Mouse (Mus musculus): Measurements from ENCODE around the gene Tas2r117. TPM values are rescaled to one million over a fixed set of nuclear protein-coding genes. Genes with fewer than 3 reads are reported as not detected.

Tas2r117 gene
- total RNA-seq (2012; rRNA removed) (not detected in 2 replicates), total RNA-seq (2014; rRNA removed) (not detected in 2 replicates), polyA plus RNA-seq (2012; ENCODE audit: insufficient read length, low read depth) (not detected in 2 replicates)

DNA sequence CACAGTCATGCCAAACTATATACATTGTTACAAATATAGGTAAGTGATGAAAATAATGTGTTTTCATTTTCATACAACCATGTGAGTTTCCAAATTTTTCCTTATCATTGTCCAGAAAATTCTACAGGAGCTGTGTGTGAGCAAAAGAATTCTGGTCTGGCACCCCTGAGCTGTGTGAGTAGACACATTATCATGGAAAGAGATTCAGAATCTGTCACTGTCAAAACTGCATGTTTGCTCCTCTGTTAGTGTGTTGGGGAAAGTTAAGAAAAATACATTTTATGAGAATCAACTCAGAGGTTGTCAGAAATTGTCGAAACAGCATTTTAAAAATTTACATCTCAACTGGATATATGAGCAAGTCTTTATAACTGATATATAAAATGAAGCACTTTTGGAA is at the start of gene Tas2r117:
Gene Tas2r117 (plus strand): TSS at position 301 of the 400 bp plus-strand sequence.
- H3K4me3 ChIP-seq (replicated peaks in 1 of 3; ENCODE audit: low read depth in 2 of 3, low read length in 2 of 3, poor library complexity in 1 of 3): no peak within 1 kb of the TSS
- dilution Hi-C loops (cut with MboI; ENCODE audit: extremely low pct_ligation_motif_present, extremely low pct_unique_long_range_greater_than_20kb, low sequenced_read_pairs): no loop called here
- peaks cover 5% of the 10 kb centered on the region for H3K9me3 ChIP-seq (replicated peaks; ENCODE audit: low read length)
- no peaks in the 10 kb centered on the region for H3K79me2 ChIP-seq (replicated peaks; ENCODE audit: control insufficient read depth, extremely low read depth, insufficient read depth, poor library complexity, severe bottlenecking)
- H3K4me1 ChIP-seq (ENCODE audit: control insufficient read depth in 1 of 2, insufficient read depth in 2 of 2): no peaks in the 10 kb centered on the region
- DNase-seq (ENCODE audit: extremely low read depth): no peak
- H3K27me3 ChIP-seq (replicated peaks): no peaks in the 10 kb centered on the region
- no peak within 1 kb of the TSS for H3K9ac ChIP-seq (ENCODE audit: insufficient read depth, low read depth)
- in situ Hi-C loops (cut with MboI; ENCODE audit: low pct_ligation_motif_present, low pct_unique_long_range_greater_than_20kb, low sequenced_read_pairs): no loop called here
- H3K36me3 ChIP-seq (replicated peaks in 1 of 2; ENCODE audit: control insufficient read depth in 1 of 2, insufficient read depth in 1 of 2, low read length in 1 of 2): no peaks in the 10 kb centered on the region
- no peak within 1 kb of the TSS for H3K27ac ChIP-seq (ENCODE audit: insufficient read depth, low read depth)
- H3K4me2 ChIP-seq (ENCODE audit: insufficient read depth, low read depth, poor library complexity, severe bottlenecking): no peak within 1 kb of the TSS
- TF ChIP-seq USF2 (conservative IDR thresholded peaks at IDR 0.05; ENCODE audit: low read depth, low read length): no peak
- no peak for TF ChIP-seq E2F4 (IDR thresholded peaks at IDR 0.05; ENCODE audit: insufficient replicate concordance, low read depth, low read length)
- no peak for TF ChIP-seq POLR2AphosphoS2 (IDR thresholded peaks at IDR 0.05; ENCODE audit: low read depth, low read length)
- no peak for TF ChIP-seq GABPA (IDR thresholded peaks at IDR 0.05; ENCODE audit: insufficient replicate concordance, low read depth, low read length)
- TF ChIP-seq IRF4 (IDR thresholded peaks at IDR 0.05; ENCODE audit: low read depth, low read length): no peak
- TF ChIP-seq MAFK (IDR thresholded peaks at IDR 0.05; ENCODE audit: insufficient replicate concordance, low read length): no peak
- TF ChIP-seq MAX (IDR thresholded peaks at IDR 0.05; ENCODE audit: low read length): no peak
- no peak for TF ChIP-seq PAX5 (IDR thresholded peaks at IDR 0.05; ENCODE audit: low read length)
- no peak for TF ChIP-seq MYC (IDR thresholded peaks at IDR 0.05; ENCODE audit: low read depth, low read length)
- no peak for TF ChIP-seq ELF1 (IDR thresholded peaks at IDR 0.05; ENCODE audit: low read depth, low read length)
- TF ChIP-seq TBP (conservative IDR thresholded peaks at IDR 0.05; ENCODE audit: low read depth, low read length): no peak
- no peak for TF ChIP-seq RCOR1 (conservative IDR thresholded peaks at IDR 0.05; ENCODE audit: low read depth, low read length)

DNA sequence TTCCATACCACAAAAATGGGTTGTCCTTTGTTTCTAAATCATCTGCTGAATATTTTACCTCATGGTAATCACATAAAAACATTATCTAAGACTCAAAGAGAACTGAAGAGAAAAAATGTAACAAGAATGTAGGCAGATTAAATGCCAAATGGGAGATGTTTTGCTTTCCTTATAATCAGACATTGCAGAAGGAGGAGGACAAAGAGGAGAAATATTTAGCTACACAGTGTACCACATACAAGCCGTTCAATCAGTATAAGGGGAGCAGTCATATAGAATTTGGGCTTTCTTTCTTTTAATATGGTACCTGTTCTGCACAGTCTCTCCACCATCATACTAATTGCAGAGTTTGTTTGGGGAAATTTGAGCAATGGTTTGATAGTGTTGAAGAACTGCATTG is 48.2 kb upstream of the Tas2r117 start, which contains the start of gene Tas2r124:
Gene Tas2r124 (plus strand): TSS at position 301 of the 400 bp plus-strand sequence.
- in situ Hi-C loops (cut with MboI; ENCODE audit: low pct_ligation_motif_present, low pct_unique_long_range_greater_than_20kb, low sequenced_read_pairs): no loop called here
- no peak for DNase-seq (ENCODE audit: extremely low read depth)
- Histone ChIP-seq H3K9me3 (replicated peaks; ENCODE audit: low read length) (peaks cover 8% of the 10 kb centered on the region), H3K79me2 (replicated peaks; ENCODE audit: control insufficient read depth, extremely low read depth, insufficient read depth, poor library complexity, severe bottlenecking) (no peaks in the 10 kb centered on the region), H3K4me2 (ENCODE audit: insufficient read depth, low read depth, poor library complexity, severe bottlenecking) (no peak within 1 kb of the TSS), H3K36me3 (replicated peaks in 1 of 2; ENCODE audit: control insufficient read depth in 1 of 2, insufficient read depth in 1 of 2, low read length in 1 of 2) (no peaks in the 10 kb centered on the region), H3K4me1 (ENCODE audit: control insufficient read depth in 1 of 2, insufficient read depth in 2 of 2) (no peaks in the 10 kb centered on the region), H3K4me3 (replicated peaks in 1 of 3; ENCODE audit: low read depth in 2 of 3, low read length in 2 of 3, poor library complexity in 1 of 3) (no peak within 1 kb of the TSS), H3K9ac (ENCODE audit: insufficient read depth, low read depth) (no peak within 1 kb of the TSS), H3K27me3 (replicated peaks) (no peaks in the 10 kb centered on the region), H3K27ac (ENCODE audit: insufficient read depth, low read depth) (no peak within 1 kb of the TSS)
- dilution Hi-C loops (cut with MboI; ENCODE audit: extremely low pct_ligation_motif_present, extremely low pct_unique_long_range_greater_than_20kb, low sequenced_read_pairs): no loop called here
- TF ChIP-seq EP300 (IDR thresholded peaks at IDR 0.05; ENCODE audit: low read length) (no peak), MXI1 (IDR thresholded peaks at IDR 0.05; ENCODE audit: low read depth, low read length) (no peak), USF1 (IDR thresholded peaks at IDR 0.05; ENCODE audit: low read depth, low read length) (no peak), ETS1 (conservative IDR thresholded peaks at IDR 0.05; ENCODE audit: low read depth, low read length) (no peak), POLR2AphosphoS2 (IDR thresholded peaks at IDR 0.05; ENCODE audit: low read depth, low read length) (no peak), IRF4 (IDR thresholded peaks at IDR 0.05; ENCODE audit: low read depth, low read length) (no peak), CTCF (conservative IDR thresholded peaks at IDR 0.05 in 1 of 2, IDR thresholded peaks at IDR 0.05 in 1 of 2; ENCODE audit: low read depth in 2 of 2, low read length in 2 of 2) (no peak), CHD1 (IDR thresholded peaks at IDR 0.05; ENCODE audit: low read depth, low read length) (no peak), SIN3A (IDR thresholded peaks at IDR 0.05; ENCODE audit: low read length) (no peak), BHLHE40 (IDR thresholded peaks at IDR 0.05; ENCODE audit: low read depth, low read length) (no peak), UBTF (IDR thresholded peaks at IDR 0.05; ENCODE audit: low read depth, low read length) (no peak), MEF2A (IDR thresholded peaks at IDR 0.05; ENCODE audit: borderline replicate concordance, low read depth, low read length) (no peak), ELF1 (IDR thresholded peaks at IDR 0.05; ENCODE audit: low read depth, low read length) (no peak), JUN (IDR thresholded peaks at IDR 0.05; ENCODE audit: insufficient read depth, low read depth, low read length) (no peak), GABPA (IDR thresholded peaks at IDR 0.05; ENCODE audit: insufficient replicate concordance, low read depth, low read length) (no peak), ZNF384 (IDR thresholded peaks at IDR 0.05; ENCODE audit: low read depth, low read length) (no peak), MAFK (IDR thresholded peaks at IDR 0.05; ENCODE audit: insufficient replicate concordance, low read length) (no peak), MYC (IDR thresholded peaks at IDR 0.05; ENCODE audit: low read depth, low read length) (no peak)

Data from CH12.LX (cell line).